Comparison of ENCODE assay signal across 26 mouse cellular contexts in genomic region chr4:127223291-127223690, GRCm38 (mm10). TPM values are rescaled to one million over a fixed set of nuclear protein-coding genes. Genes with fewer than 3 reads are reported as not detected.
DNase-seq lines count a peak whose midpoint lies in the region; ATAC-seq and TF ChIP-seq lines count a peak whose summit lies in the region.
"Had no signal": no experiment of that assay in that cellular context is flagged by ENCODE, and none has a peak within 500 bp of the region (broad histone marks: within the 10 kb centered on the region; RNA-seq: fewer than 3 reads in every experiment).

No protein-coding gene starts in this region.

- peak; percentile 81 for DNase-seq in midbrain, embryonic 11.5 days (ENCODE audit: low spot score, missing footprints)
- DNase-seq in midbrain, postnatal 0 days (ENCODE audit: low spot score) = no peak
- peak; percentile 81 to 85 for DNase-seq in cerebellum, postnatal 14 days
- no peak for DNase-seq in adrenal gland, postnatal 25 days
- DNase-seq: adrenal gland, adult 2 months; gastrocnemius, postnatal 36 days; kidney, adult 9 months; kidney, postnatal 36 days; liver, embryonic 13.5 days; lung, embryonic 14.5 days; retina, postnatal 1 day; right cerebral cortex, postnatal 4 days; thymus, postnatal 14 days had no signal

- no peak overlapping the region for H3K4me3 ChIP-seq in forebrain, embryonic 12.5 days (replicated peaks)
- H3K4me3 ChIP-seq in forebrain, embryonic 16.5 days (replicated peaks; ENCODE audit: low read length) = no peak overlapping the region
- H3K4me3 ChIP-seq in midbrain, embryonic 11.5 days (ENCODE audit: low read depth, low read length) = no peak overlapping the region
- H3K4me3 ChIP-seq in midbrain, postnatal 0 days (ENCODE audit: low read depth, low read length) = no peak overlapping the region
- H3K4me3 ChIP-seq in liver, embryonic 12.5 days = no peak overlapping the region
- H3K4me3 ChIP-seq: embryonic facial prominence, embryonic 12.5 days; heart, embryonic 10.5 days; liver, embryonic 13.5 days; midbrain, embryonic 13.5 days; neural tube, embryonic 12.5 days had no signal

- no peak for ATAC-seq in forebrain, embryonic 12.5 days (ENCODE audit: low FRiP score)
- ATAC-seq in forebrain, embryonic 16.5 days = no peak
- ATAC-seq in midbrain, embryonic 11.5 days (ENCODE audit: low FRiP score) = no peak
- ATAC-seq in midbrain, postnatal 0 days (ENCODE audit: low FRiP score) = no peak
- ATAC-seq in liver, embryonic 12.5 days = no peak
- ATAC-seq: hindbrain, postnatal 0 days; intestine, embryonic 16.5 days; midbrain, embryonic 13.5 days; Patski had no signal

- peaks cover 51% of the 10 kb centered on the region for H3K27me3 ChIP-seq in forebrain, embryonic 12.5 days
- H3K27me3 ChIP-seq in forebrain, embryonic 16.5 days (replicated peaks; ENCODE audit: control insufficient read depth, insufficient read depth, low read length) = peaks cover 10% of the 10 kb centered on the region
- peaks cover 12% of the 10 kb centered on the region; the same call in 1 of the 2 replicates for H3K27me3 ChIP-seq in midbrain, embryonic 11.5 days (ENCODE audit: control insufficient read depth, insufficient read depth, low read length)
- H3K27me3 ChIP-seq in midbrain, postnatal 0 days (ENCODE audit: insufficient read depth, low read length) = no peaks in the 10 kb centered on the region
- peaks cover 61% of the 10 kb centered on the region for H3K27me3 ChIP-seq in liver, embryonic 12.5 days (replicated peaks)

- no peak for TF ChIP-seq CTCF in midbrain, postnatal 0 days (IDR thresholded peaks at IDR 0.05)

- 38% methylated on average over 10 of the region's 10 CpGs for WGBS in forebrain, embryonic 12.5 days
- WGBS in forebrain, embryonic 16.5 days = 37% methylated on average over 10 of the region's 10 CpGs
- 43% methylated on average over 10 of the region's 10 CpGs for WGBS in midbrain, embryonic 11.5 days
- 45% methylated on average over 10 of the region's 10 CpGs for WGBS in midbrain, postnatal 0 days
- WGBS in liver, embryonic 12.5 days (ENCODE audit: insufficient replicate concordance) = 36% methylated on average over 10 of the region's 10 CpGs

- no peak overlapping the region for H3K27ac ChIP-seq in forebrain, embryonic 12.5 days
- no peak overlapping the region for H3K27ac ChIP-seq in forebrain, embryonic 16.5 days (ENCODE audit: low read length)
- H3K27ac ChIP-seq in midbrain, embryonic 11.5 days (ENCODE audit: low read depth, low read length) = no peak overlapping the region
- no peak overlapping the region for H3K27ac ChIP-seq in midbrain, postnatal 0 days (ENCODE audit: low read depth, low read length)
- H3K27ac ChIP-seq in liver, embryonic 12.5 days = no peak overlapping the region
- H3K27ac ChIP-seq: embryonic facial prominence, embryonic 12.5 days; heart, embryonic 10.5 days; hindbrain, postnatal 0 days; liver, embryonic 13.5 days; midbrain, embryonic 13.5 days; neural tube, embryonic 12.5 days had no signal

- no peak overlapping the region for H3K9ac ChIP-seq in forebrain, embryonic 12.5 days
- H3K9ac ChIP-seq in forebrain, embryonic 16.5 days (replicated peaks; ENCODE audit: low read depth, low read length) = no peak overlapping the region
- H3K9ac ChIP-seq in midbrain, embryonic 11.5 days (ENCODE audit: low read length) = no peak overlapping the region
- no peak overlapping the region for H3K9ac ChIP-seq in midbrain, postnatal 0 days (replicated peaks; ENCODE audit: low read length, poor library complexity, severe bottlenecking)
- H3K9ac ChIP-seq in liver, embryonic 12.5 days = no peak overlapping the region
- H3K9ac ChIP-seq: embryonic facial prominence, embryonic 12.5 days; liver, embryonic 13.5 days; lung, embryonic 14.5 days; midbrain, embryonic 13.5 days; neural tube, embryonic 12.5 days had no signal

- no peaks in the 10 kb centered on the region for H3K36me3 ChIP-seq in forebrain, embryonic 12.5 days (replicated peaks)
- H3K36me3 ChIP-seq in forebrain, embryonic 16.5 days (ENCODE audit: control insufficient read depth, insufficient read depth) = no peaks in the 10 kb centered on the region
- H3K36me3 ChIP-seq in midbrain, embryonic 11.5 days (ENCODE audit: control insufficient read depth, insufficient read depth, low read length) = no peaks in the 10 kb centered on the region
- 0 out of 2 replicates have a peak, but pooled peaks cover 9% of the 10 kb centered on the region for H3K36me3 ChIP-seq in midbrain, postnatal 0 days (ENCODE audit: insufficient read depth, low read length)
- no peaks in the 10 kb centered on the region for H3K36me3 ChIP-seq in liver, embryonic 12.5 days
- H3K36me3 ChIP-seq: embryonic facial prominence, embryonic 12.5 days; G1E; heart, embryonic 10.5 days; liver, embryonic 13.5 days; neural tube, embryonic 12.5 days had no signal

- 0 out of 2 replicates have a peak overlapping the region, but pooled peaks have one; percentile 1 for H3K4me2 ChIP-seq in forebrain, embryonic 12.5 days
- no peak overlapping the region for H3K4me2 ChIP-seq in forebrain, embryonic 16.5 days (ENCODE audit: low read length)
- no peak overlapping the region for H3K4me2 ChIP-seq in midbrain, embryonic 11.5 days
- no peak overlapping the region for H3K4me2 ChIP-seq in midbrain, postnatal 0 days (ENCODE audit: low read depth, low read length, poor library complexity, severe bottlenecking)
- H3K4me2 ChIP-seq in liver, embryonic 12.5 days = no peak overlapping the region
- H3K4me2 ChIP-seq: embryonic facial prominence, embryonic 12.5 days; liver, embryonic 13.5 days; lung, embryonic 14.5 days; midbrain, embryonic 13.5 days; neural tube, embryonic 12.5 days had no signal

- H3K9me3 ChIP-seq in forebrain, embryonic 12.5 days = no peaks in the 10 kb centered on the region
- no peaks in the 10 kb centered on the region for H3K9me3 ChIP-seq in forebrain, embryonic 16.5 days (ENCODE audit: control insufficient read depth, low read length)
- H3K9me3 ChIP-seq in midbrain, embryonic 11.5 days (ENCODE audit: control insufficient read depth, low read length) = no peaks in the 10 kb centered on the region
- no peaks in the 10 kb centered on the region for H3K9me3 ChIP-seq in midbrain, postnatal 0 days (ENCODE audit: low read length)
- H3K9me3 ChIP-seq in liver, embryonic 12.5 days (replicated peaks) = no peaks in the 10 kb centered on the region
- H3K9me3 ChIP-seq: embryonic facial prominence, embryonic 12.5 days; G1E; heart, embryonic 10.5 days; liver, embryonic 13.5 days; midbrain, embryonic 13.5 days; neural tube, embryonic 12.5 days had no signal

- peaks cover 43% of the 10 kb centered on the region for H3K4me1 ChIP-seq in forebrain, embryonic 12.5 days
- H3K4me1 ChIP-seq in forebrain, embryonic 16.5 days (replicated peaks; ENCODE audit: control insufficient read depth, insufficient read depth, low read length) = peaks cover 16% of the 10 kb centered on the region
- peaks cover 25% of the 10 kb centered on the region for H3K4me1 ChIP-seq in midbrain, embryonic 11.5 days (ENCODE audit: control insufficient read depth, insufficient read depth, low read length)
- H3K4me1 ChIP-seq in midbrain, postnatal 0 days (ENCODE audit: insufficient read depth, low read length) = no peaks in the 10 kb centered on the region
- H3K4me1 ChIP-seq in liver, embryonic 12.5 days = no peaks in the 10 kb centered on the region
- H3K4me1 ChIP-seq: liver, embryonic 13.5 days had no signal

RNA-seq across cellular contexts. Expression of gene Smim12, which starts 20.3 kb away (rescaled TPM):
- 44.2 and 46.6 TPM in 2 replicates for polyA plus RNA-seq in forebrain, embryonic 12.5 days (2016; fragmentation: Nextera tagmentation; extraction: Ambion mirVana)
- 49.3 and 52.8 TPM in 2 replicates for polyA plus RNA-seq in forebrain, embryonic 16.5 days (2015; fragmentation: Nextera tagmentation; extraction: Ambion mirVana)
- 54.5 and 60.0 TPM in 2 replicates for polyA plus RNA-seq in midbrain, embryonic 11.5 days (2014; fragmentation: Nextera tagmentation; extraction: Ambion mirVana)
- total RNA-seq in midbrain, postnatal 0 days (2014; rRNA removed) = 26.3 and 38.3 TPM in 2 replicates
- polyA plus RNA-seq in midbrain, postnatal 0 days (2015; fragmentation: Nextera tagmentation; extraction: Ambion mirVana) = 50.7 and 56.6 TPM in 2 replicates
- 48.8 and 55.9 TPM in 2 replicates for total RNA-seq in adrenal gland, postnatal 25 days (2021)
- polyA plus RNA-seq in liver, embryonic 12.5 days (2016; fragmentation: Nextera tagmentation; extraction: Ambion mirVana) = 33.9 and 35.3 TPM in 2 replicates

RNA-seq across cellular contexts. Expression of gene Dlgap3, which starts 54.3 kb away (rescaled TPM):
- polyA plus RNA-seq in forebrain, embryonic 12.5 days (2016; fragmentation: Nextera tagmentation; extraction: Ambion mirVana) = 5.7 and 5.8 TPM in 2 replicates
- 7.7 and 8.3 TPM in 2 replicates for polyA plus RNA-seq in forebrain, embryonic 16.5 days (2015; fragmentation: Nextera tagmentation; extraction: Ambion mirVana)
- polyA plus RNA-seq in midbrain, embryonic 11.5 days (2014; fragmentation: Nextera tagmentation; extraction: Ambion mirVana) = 4.0 and 4.4 TPM in 2 replicates
- total RNA-seq in midbrain, postnatal 0 days (2014; rRNA removed) = 131 and 156 TPM in 2 replicates
- polyA plus RNA-seq in midbrain, postnatal 0 days (2015; fragmentation: Nextera tagmentation; extraction: Ambion mirVana) = 34.5 and 34.8 TPM in 2 replicates
- total RNA-seq in adrenal gland, postnatal 25 days (2021) = 4.5 and 6.0 TPM in 2 replicates
- polyA plus RNA-seq in liver, embryonic 12.5 days (2016; fragmentation: Nextera tagmentation; extraction: Ambion mirVana) = 0.33 and 0.55 TPM in 2 replicates
- total RNA-seq: hematopoietic stem cell, adult 5-6 weeks; megakaryocyte, adult 5-6 weeks had no signal
- polyA plus RNA-seq: G1E had no signal

Comparison
In these comparisons a context has a peak if more than half of its experiments do, and no peak if none do; other contexts are left out.
1. DNase-seq: peak in midbrain, embryonic 11.5 days (single experiment) and cerebellum, postnatal 14 days (2 of 2); none in midbrain, postnatal 0 days (single experiment) and adrenal gland, postnatal 25 days (single experiment).